Mouse (Mus musculus) thymus, postnatal 4 days (tissue): ENCODE data around the gene Mrpl50.
A peak's percentile ranks its signal among the peaks of the same experiment; 100 is the strongest.
"Not testable (repeated sequence)": the region's sequence is repeated elsewhere in the genome, so short reads cannot be mapped to it uniquely, and the experiment has no call there.

Experiments used
- DNase-seq: peaks from one replicate; pipeline ENCODE4 v3.0.0; 2021

Gene Mrpl50

GRCm38 (mm10) chr4:49506386-49506785, 14.5 kb downstream of the Mrpl50 start, which contains the start of gene Baat:
Gene Baat (minus strand): TSS chr4:49506557.
- DNase-seq, result no peak

GRCm38 (mm10) chr4:49503563-49503962, 17.3 kb downstream of the Mrpl50 start:
- DNase-seq, result no peak

DNA sequence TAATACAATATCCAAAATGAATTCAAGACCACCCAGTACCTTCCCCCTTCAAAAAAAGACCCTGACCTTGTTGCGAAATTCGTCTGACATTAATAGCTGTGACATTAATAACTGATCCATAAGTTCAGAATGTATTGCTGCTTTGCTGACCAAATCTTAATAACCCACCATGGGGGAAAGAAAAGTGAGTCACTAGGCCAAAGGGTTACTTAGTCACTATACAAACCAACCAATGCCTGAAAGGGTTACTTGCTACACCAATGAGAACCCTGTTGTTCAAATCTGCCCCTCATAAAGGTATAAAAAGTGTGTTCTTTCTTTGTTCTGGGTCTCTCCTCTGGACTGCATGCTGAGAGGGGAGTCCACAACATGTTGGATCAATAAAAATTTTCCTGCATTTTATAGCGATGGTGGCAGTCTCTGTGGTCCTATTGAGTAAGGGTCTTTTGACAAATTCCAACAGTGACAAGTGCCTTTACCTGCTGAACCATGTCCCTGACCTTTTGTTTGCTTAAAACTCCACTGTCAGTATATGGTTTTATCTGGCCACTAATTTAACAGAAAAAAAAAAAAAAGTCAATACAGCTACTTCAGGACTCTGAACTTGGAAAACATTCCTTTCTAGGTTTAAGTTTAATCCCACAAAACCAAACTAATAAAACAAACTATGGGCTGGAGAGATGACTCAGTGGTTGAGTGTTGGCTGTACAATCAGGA, 34.8 kb downstream of the Mrpl50 start:
- not testable (repeated sequence) for DNase-seq

- no peak for DNase-seq
Observed at GRCm38 (mm10) chr4:49485442-49485841, 35.5 kb downstream of the Mrpl50 start.

DNA sequence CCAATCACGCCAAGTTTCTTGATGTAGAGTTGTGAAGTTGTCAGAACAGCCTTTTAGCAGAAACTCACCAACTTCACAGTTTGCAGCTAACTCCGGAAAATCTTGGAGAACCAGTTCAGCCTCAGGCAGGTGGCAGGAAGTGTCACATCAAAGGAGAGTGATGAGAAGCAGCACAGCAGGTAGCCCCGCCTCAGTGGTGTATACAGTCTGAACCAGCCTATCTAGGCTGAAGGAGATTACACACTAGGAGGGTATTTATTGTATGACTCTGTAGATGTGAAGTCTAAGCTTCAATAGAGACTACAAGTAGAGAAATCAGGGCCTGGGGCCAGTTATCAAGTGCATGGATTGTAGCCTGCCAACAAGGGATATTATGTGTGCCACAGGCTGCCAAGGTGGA, 40.0 kb downstream of the Mrpl50 start:
- DNase-seq, result peak; percentile 54

GRCm38 (mm10) chr4:49480104-49480760, 40.7 kb downstream of the Mrpl50 start:
- peak; percentile 21 for DNase-seq

GRCm38 (mm10) chr4:49479035-49479434, 41.9 kb downstream of the Mrpl50 start:
- not testable (repeated sequence) for DNase-seq

DNA sequence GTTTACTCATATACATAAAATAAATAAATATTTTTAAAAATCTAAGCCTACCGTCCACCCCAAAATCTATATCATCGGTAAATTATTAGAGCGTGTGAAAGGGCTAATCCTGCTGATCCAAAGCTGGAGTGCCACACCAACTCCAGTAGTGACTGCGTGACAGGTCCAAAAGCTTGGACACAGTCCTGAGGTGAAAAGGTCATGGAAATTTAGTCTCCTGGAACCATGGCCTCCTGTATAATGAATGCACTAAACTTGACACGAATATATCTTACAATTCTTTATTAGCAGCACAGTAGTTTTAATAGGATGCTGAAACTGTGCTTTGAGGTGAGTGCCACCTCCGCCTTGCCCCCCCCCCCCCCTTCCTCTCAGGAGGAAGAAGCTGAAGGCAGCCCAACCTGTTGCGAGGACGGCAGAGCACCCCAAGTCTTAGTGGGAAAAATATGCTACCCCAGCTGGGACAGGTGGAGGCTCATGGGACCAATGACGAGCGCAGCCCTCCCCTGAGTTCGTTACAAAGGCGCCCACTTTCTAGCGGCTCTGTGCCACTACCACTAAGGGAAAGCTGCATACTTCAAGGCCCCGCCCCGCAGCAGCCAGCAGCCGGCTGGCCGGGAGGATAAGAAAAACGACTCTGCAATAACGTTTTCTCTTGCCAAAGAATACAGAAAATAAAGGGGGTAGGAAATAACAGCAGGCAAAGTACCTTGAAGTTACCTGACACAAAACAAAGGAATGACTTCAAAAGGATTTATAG, 42.6 kb downstream of the Mrpl50 start:
- peak; percentile 76 for DNase-seq

DNA sequence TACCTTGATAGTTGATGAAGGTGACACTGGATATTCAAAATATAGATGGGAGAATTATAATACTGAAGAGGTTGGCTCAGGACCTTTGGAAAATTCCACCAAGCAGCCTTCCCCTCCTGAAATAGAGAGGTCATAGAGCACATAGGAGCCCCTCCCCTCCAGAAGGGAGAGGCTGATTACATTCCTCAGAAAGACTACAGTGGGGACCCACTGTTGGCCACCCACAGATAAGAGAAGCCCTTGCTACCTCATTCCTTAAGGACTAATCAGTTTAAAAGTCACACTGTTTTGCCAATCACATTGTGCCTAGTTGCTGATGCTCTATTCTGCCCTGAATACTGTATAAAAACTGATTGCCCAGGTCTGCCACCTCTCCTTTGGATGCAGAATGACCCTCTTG, 46.3 kb downstream of the Mrpl50 start:
- DNase-seq, result no peak

DNA sequence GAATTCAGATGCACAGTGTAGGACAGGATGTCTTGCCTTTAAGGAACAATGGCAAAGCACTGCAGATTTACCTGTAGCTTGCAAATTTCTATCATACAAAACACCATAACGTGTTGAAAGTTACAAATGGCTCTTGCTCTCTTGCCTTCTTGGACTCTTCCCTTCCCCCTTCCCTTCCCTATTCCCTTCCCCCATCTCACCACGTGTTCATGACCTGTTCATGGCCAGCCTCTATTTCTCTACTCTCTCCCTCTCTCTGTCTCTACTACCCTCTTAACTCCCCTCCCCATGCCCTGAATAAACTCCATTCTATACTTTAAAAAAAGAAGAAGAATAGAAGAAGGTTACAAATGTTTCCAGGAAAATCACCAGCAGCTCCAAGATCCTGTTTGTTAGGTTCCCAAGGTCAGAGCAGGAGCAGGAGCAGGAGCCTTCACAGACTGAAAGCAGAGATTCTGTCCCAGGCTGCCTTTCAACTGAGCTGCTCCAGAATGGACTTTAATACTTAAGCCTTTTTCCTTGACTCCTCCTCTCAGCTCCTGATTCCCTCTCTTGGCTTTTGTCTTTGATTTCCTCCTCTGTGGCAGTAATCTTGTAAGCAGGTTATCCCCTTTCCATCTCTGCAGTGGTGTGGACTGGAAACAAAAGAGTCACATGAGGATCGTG, 47.3 kb downstream of the Mrpl50 start, which contains the start of gene Acnat1:
Acnat1 (minus strand) TSS at position 478 of the 666 bp plus-strand sequence.
- no peak for DNase-seq

DNA sequence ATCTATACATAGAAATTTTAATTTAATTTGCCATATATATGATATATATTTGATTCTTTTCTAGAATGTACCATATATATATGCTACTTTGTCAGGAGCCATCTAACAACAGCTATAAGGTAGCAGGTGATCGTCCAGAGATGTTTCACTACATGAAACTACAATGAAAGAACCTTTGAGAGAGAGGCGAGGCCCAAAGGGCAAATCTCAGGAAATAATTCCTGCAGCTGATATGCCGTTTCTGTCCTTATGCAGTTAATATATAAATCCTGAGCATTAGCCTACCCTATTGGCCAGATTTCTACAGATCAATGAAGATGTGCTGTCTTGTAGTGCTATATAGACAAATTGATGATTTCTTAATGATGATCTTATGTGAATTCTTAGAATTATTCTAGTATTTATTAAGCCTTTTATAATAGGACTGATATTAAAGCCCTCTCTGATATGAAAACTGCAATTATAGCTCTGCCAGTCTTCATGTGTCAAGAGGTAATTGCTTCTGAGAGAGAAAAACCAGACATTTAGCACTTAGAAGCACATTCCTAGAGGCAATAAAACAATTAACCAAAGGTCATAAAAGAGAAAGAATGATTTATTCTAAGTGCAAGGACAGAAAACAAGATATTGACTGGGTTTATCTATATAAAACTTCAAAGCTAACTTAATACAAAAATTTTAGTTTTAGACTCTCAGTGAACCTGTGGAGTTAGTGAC, 51.3 kb downstream of the Mrpl50 start:
- no peak for DNase-seq

DNA sequence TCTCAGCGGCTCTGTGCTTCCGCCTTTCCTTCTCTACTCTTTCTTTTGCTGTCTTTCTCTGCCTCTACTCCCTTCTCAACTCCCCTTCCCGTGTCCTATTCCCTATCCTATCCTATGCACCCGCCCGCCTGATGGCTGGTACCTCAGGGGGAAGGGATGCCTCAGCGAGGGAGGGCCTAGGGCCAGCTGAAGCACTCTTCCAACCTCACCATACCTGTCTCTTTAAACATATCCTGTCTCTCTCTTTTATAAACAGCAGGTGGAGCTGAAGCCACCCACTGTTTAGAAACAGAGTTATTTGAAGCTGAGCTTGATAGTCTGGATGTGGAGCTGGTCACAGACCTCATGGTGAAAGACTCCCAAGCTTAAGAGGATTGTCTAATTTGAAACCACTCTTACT, 53.5 kb downstream of the Mrpl50 start:
- DNase-seq, result no peak
